Mouse (Mus musculus) bone marrow, adult 2 months (tissue): ENCODE measurements around the gene Pcgf5.

ENCODE experiments used
- CTCF ChIP-seq: fragments of 200-500 bp; IDR thresholded peaks from 2 replicates; pipeline ENCODE4 v1.5.1; 2011; ENCODE audit warnings: low read length, control low read depth; ENCODE audit not compliant: control insufficient read depth, insufficient read depth
- POLR2A ChIP-seq: fragments of 200-500 bp; IDR thresholded peaks from 2 replicates; pipeline ENCODE4 v1.6.1; 2011; ENCODE audit warnings: low read depth, mild to moderate bottlenecking, control low read depth, low read length, borderline replicate concordance; ENCODE audit not compliant: control insufficient read depth

- TF ChIP-seq CTCF (no peak), POLR2A (no peak)
These were observed 2.1 kb downstream of the Pcgf5 start for GRCm38 (mm10) chr19:36350181-36350580.
